Mouse (Mus musculus): Measurements from ENCODE around the gene Lyzl4. TPM values are rescaled to one million over a fixed set of nuclear protein-coding genes. Genes with fewer than 3 reads are reported as not detected.

The Lyzl4 gene
- not detected for total RNA-seq (2021)
- polyA plus RNA-seq (2012; rRNA removed), result 0.10 and 0.11 TPM in 2 replicates
- long read RNA-seq, result 0 reads

DNA sequence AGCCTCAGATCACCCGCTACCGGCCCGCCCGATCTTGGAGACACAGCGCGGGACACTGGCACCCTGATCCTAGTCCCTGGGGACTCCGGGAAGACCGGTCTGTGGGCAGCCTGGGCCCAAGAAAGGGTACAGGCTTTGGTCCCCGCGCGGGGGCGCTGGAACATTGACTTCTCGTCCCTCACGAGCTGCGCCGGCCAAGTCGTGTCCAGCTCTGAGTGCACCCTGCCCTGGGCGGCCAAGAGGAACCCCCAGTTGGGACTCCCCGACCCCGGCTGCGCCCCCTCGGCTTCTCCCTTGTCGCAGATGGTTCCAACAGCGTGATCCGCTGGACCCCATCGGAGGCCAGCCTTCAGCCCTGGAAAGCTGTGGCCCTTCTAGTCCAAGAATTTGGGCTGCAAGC lies at the start of gene Lyzl4:
Gene Lyzl4 (minus strand): TSS at position 96 of the 400 bp plus-strand sequence.
- DNase-seq, result peak; percentile 88

DNA sequence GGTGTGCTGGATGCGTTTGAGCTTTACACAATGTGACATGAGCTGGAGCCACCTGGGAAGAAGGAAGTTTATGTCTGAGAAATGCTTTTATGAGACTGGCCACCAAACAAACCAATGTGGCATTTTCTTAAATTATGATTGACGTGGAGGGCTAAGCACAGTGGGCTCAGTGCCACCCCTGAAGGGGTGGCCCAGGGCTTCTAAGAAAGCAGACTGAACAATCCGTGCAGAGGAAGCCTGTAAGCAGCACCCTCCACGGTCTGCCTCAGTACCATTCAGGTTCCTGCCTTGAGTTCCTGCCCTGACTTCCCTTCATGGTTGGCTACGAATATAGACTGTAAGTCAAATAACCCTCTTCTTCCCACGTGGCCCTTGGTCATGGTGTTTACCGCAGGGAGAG lies 48.8 kb upstream of the Lyzl4 start:
- DNase-seq, result no peak

DNA sequence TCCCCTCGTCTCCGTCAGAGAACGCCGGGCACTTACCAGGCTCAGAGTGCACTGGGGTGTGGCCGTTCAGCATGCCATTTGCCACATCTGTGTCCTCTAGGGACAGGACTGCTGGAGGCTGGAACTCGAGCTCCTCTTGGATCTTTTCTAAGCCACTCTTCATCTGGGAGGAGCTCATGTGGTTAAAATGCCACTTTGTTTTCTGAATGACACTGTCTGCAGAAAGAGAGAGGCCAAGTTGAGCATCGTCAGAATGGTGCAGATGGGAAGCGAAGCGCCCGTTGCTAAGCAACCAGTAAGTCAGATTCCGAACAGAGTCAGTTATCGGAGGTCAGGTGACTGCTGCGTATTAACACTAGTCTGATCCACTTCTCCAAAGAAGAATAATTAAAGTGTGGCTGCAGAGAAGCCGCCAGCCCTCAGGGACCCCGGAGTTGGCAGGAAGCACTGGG lies 48.3 kb upstream of the Lyzl4 start:
- no peak for DNase-seq

DNA sequence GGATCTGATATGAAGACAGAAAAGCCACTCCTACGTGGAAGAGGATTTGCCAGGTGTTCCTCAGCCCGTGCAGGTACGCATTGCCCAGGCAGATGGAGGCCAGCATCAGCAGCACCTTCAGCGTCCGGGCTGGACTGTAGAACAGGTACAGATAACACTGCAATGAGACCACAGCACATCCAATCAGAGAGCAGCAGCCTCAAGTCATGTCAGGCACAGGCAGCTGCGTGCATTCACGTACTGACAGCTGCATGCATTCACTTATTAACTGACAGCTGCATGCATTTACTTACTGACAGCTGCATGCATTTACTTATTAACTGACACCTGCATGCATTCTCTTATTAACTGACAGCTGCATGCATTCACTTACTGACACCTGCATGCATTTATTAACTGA lies 42.8 kb upstream of the Lyzl4 start:
- no peak for DNase-seq

DNA sequence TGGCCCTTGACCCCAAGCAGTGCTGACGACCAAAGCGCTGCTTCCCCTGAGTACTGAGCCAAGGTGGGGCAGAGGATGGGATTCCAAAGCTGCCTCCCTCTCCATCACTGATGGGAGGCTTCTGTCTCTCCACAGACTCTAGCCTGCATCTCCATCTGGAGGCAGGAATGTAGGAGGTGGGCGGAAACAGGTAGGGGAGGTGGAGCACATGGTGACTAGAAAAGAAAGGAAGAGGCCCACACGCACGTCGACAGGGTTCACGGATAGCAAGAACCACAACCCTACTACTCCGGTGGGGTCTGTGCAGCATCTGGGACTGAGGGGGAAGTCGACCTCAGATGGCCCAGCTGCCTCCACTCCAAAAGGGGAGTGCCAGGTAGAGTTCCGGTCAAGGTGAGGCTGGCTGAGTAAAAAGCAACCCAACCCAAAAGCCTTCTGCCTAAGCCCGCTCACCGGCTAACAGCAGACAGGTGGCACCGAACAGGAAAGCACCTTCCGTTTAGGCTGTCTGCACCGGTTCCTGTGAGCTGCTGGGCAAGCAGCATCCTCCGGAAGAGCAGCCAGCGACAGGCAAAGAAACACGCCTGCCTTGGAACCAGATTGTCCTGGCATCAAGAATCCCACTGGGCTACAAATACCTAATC lies 40.3 kb upstream of the Lyzl4 start:
- DNase-seq, result no peak

DNA sequence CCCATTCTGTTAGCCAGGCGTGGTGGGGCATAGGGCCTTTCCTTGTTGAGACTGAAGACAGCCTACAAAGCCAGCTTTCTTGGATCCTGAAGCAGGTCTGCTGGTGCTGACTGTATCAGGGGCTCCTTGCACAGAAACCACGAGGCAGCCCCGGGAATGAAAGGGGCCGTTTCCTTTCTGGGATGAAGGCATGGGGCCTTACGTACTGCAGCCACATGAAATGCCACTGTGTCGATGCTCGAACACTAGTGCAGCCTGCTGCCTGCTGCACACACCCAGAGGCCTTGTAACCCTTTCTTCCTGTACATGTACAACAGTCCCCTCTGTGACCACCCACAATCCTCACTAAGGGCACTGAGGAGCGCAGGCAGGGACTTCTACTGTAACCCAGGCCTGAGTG lies 39.3 kb upstream of the Lyzl4 start:
- no peak for DNase-seq

DNA sequence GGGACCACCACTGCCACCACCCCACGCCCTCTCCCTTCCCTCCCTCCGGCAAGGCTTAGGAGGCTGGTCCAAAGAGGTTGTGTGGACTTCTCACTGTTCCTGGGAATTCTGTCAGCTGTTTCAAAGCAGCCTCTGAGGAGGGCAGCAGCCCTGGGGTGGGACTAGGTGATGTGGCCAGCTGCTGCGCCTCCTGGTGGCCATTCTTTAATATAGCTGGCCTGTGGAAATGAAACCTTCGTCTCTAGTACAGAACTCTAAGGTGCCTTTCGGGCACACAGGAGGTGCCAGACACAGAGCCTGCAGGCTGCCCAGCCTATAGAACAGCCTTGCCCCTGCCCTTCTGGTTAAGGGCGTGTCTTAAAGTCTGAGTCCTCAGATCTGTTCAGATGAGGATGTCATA lies 37.7 kb upstream of the Lyzl4 start:
- DNase-seq, result peak; percentile 25

DNA sequence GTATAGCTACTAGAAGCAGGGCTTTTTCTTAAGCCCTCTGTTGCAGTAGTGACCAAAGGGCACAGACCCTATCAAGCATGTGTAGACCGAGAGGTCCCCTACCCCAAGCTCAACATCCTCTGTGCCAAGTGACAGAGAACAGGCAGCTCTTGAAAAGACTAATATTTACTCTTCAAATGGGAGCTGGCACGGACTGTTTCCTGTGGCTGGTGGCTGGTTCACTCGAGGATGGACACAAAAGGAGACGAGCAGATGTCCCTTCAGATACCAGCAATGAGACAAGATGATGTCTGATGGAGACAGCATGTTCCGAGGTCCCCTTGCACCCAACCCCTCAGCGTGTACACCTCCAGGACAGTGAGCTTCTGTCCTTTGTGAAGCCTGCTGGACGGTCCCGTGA lies 35.6 kb upstream of the Lyzl4 start:
- no peak for DNase-seq

DNA sequence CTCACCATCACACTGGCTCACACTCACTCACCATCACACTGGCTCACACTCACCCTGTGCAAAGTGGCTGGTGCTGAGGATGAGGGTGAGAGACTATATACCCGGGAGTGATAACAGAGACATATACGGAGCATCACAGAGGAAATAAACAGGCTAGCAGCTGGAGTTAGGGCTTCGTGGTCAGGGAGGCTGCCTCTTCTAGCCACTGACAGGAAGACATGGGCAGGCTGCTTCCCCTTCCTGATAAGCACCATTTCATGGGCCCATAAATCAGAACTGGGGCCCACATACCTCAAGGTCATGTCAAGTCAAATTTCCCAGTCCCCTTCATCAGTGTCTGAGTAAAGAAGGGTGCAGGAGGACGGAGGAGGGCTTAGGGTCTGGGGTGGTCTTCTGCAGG lies 35.2 kb upstream of the Lyzl4 start:
- DNase-seq, result no peak

DNA sequence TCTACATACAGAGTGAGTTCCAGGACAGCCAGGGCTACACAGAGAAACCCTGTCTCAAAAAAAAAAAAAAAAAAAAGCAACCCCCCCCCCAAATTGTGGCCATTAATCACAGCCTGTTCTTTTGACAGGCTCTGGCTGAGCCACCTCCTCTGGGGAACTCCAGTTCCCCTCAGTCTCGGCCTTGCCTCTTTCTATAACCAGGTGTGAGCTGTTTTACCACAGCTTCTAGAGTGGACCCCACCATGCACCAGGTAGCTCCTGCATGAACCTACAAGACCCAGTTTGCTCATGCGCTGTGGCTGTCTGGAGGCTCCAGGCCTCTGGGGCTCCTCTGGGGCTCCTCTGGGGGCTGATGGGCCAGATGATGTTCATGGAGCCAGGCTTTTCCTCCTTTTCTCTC lies 33.7 kb upstream of the Lyzl4 start:
- no peak for DNase-seq

DNA sequence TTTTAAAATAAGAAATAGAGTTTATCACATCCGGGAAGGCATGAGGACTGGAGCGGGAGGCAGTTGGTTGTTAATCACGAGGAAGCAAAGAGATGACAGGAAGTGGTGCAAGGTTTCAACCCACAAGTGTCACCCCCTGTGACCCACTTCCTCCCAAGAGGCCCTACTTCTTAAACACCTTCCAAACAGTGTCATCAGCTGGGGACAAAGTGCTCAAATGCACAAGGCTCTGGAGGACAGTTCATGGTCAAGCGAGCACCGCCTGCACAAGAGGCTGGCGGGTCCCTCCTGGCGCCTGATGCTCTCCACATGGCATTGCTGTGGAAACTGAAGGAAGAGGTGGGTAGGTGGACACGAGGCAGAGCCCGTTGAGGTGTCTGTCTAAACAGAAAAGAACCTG lies 33.1 kb upstream of the Lyzl4 start:
- no peak for DNase-seq

DNA sequence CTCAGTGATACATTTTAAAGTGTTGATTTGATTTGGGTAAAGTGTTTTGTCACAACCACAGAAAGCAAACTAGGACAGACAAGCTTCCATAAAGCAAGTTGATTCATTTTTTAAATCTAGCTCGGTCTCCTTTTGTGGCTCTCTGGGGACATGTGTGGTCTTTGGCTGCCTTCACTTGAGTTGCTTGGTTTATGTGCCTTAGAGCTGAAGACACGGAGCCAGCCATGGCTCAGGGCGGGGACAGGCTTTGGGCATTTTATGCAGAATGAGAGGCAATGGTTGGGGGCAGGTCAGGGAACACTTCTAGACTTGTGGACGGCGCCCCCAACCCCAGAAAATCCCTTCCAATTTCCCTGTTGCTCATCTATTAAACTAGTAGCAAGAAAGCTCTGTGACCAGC lies 31.8 kb upstream of the Lyzl4 start:
- no peak for DNase-seq

DNA sequence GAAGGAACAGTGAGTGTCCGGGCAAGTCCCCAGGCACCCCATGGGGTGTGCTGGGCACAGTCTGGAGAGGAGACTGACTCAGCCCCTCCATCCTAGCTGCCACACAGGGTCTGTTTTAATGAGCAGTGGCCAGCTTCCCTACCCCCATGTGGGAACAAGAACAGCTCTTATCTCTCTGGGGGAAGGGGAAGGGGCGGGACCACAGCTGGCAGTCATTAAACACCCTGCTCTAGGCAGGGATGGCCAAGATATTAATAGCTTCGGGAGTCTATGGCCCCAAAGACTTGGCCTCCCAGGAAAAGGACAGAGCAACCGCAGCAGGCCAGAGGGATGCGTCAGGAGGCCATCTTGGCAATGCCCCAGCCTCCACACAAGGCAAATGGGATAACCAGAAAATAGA lies 30.4 kb upstream of the Lyzl4 start:
- DNase-seq, result no peak

DNA sequence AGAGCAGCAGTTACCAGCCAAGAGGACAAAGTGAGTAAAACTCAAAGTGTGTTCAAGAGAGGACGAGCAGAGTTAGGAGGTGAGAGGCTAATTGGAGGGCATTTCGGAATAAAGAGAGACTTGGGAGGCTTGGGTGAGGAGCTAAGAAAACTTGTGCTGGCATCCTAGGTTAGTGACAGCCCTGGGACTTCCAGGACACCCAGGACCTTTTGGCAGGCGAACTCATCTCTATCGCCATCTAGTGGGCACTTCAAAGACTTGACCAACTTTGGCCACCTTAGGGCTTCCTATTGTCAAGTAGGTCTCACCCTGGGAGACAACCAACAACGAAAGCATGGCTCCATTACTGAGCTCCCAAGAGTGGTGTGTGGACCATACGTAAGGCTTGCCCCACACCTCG lies 29.4 kb upstream of the Lyzl4 start:
- peak; percentile 54 for DNase-seq

DNA sequence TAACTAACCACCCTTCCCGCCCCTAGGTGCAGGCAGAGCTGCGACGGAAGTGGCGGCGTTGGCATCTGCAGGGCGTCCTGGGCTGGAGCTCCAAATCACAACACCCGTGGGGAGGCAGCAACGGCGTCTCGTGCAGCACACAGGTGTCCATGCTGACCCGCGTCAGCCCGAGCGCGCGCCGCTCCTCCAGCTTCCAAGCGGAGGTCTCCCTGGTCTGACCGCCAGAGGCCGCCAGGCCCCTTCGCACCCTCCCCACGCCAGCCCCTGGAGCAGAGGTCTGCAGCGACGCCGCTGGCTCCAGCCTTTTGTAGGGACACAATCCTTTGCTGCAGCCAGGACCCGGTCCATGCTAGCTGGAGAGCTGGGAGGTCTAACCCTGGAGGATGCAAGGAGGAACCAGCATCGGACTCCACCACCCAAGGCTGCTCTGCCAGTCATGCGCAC lies 27.5 kb upstream of the Lyzl4 start:
- peak; percentile 62 for DNase-seq

DNA sequence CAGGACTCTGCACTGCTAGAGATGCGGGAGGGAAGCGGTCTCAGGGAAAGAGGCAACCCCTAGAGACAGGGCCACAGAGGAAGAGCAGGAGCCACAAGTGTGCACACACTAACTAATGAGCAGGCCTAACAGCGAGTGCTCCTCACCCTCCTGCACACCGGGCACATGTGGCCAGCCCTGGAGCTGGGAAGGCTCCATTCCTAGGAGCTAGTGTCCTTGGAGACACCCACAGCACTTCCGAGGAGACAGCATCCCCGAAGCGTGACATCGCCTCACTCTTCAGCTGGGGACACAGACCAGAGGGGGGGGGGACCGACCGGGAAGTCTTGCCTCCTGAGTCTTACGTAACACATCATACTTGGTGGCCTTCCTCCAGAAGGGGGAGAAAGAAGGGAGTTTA lies 25.9 kb upstream of the Lyzl4 start:
- no peak for DNase-seq

DNA sequence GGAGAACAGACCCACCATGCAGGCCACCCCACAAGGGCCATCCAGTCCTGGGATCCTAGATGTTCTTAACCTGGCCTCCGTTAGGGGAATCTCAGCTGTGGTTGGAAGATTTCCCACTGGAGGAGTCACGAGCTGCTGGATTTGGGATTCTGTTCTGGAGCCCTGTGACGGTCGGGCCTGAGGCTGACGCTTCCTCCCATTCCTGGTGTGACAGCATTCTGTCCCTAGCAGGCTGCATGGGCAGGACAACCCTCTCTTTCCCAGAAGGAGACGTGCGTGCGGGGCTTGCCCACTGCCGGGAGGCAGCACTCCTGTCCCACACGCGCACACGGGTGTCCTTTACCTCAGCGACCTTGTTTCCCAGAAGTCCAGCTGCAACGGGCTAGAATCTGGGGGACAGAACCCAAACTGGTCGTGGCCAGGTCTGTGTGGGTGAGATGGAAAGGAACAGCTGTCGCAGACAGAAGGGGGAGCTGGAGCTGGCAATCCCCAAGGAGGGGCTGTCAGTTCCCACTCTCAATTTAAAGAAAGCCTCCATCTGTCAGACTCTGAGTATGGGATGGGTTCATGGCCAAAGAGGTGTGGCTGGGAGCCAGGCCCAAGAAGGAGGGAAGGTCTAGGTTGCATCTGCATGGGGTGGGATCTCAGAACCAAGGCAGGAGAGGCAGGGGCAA lies 25.2 kb upstream of the Lyzl4 start:
- DNase-seq, result no peak

DNA sequence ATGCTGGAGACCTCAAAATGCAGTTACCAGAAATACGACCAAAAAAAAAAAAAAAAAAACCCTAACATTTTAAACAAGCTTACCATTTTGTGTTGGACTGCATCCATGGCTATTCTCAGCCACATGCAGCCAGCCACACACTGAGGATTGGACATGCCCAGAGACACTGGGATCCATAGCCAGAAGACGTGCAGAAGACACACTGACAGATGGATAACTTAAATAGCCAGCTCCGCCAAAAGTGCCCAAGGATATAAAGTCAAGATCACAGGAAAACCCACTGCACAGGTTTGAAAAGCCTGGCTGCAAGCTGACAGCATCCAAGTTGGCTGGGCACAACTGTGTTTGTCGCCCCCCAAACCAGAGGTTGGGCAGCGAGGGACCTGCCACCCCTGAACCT lies 22.2 kb upstream of the Lyzl4 start:
- no peak for DNase-seq

DNA sequence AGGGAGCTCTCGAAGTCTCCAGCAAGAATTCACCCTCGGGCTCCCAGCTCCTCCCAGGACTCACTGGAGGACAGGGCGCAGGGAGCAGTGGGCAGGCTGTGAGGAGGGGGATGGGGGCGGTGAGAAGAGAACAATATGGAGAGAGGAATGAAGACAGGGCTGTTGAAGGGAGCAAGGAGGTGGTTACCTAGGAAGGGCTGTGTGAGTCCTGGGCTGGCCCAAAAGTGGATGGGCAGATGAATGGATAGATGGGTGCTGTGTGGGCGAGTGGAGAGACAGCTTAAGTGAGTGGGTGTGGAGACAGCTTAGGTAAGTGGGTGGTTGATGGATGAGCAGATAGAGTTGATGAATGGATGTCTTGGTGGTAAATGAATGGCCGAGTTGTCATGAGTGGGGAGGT lies 21.6 kb upstream of the Lyzl4 start:
- DNase-seq, result no peak

DNA sequence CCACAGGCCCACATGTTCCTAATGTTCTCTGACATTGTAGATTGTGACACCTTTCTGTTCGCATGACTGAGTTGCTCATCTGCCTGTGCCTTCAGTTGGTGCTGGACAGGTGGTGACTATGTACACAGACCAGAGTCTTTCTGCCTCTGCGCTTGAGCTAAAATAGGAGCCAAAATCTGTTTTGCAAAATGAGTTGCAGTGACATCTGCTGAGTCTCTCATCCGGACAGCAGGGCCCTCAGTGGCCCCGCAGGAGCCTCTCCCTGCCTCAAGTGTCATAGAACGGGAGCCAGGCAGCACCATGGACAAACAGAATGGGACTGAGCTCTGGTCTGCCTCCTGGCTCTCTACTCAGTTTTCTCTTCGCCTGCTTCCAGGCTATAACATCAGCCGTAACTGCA lies 17.9 kb upstream of the Lyzl4 start:
- DNase-seq, result no peak

DNA sequence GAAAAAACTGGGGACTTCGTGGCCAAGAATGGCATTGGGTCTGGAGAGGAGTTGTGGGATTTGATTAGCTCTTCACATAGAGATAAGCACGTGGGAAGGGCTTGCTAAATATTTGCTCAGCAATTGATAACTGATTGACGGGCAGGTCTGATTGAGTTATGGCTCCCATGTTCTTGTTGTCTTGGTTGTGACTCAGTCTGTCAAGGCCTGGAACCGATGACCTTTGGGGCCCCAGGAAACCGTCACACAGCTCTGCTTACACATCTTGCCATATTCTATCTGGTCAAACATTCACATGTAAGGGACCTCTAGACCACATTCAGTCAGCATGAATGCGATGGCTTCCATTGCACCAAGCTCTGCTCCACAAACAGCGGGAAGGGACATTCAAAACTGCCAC lies 16.4 kb upstream of the Lyzl4 start:
- no peak for DNase-seq

DNA sequence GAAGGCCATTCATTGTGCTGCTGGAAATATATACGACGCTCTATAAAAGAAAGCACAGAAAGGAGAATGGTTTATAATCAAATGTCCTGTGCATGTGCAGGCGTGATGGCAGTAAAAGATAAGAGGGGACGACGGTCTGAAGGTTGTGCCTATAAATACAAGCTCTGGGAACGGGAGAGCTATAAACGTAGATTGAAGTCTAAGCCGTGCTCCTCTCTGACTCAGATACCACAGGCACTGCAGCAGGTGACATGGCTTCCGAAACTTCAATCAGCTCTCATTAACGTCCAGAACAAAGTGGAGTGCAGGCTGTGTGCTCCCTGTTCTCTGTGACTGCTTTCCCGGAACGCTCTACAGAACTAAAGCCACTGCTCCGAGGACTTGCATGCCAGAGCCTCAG lies 15.2 kb upstream of the Lyzl4 start:
- no peak for DNase-seq

DNA sequence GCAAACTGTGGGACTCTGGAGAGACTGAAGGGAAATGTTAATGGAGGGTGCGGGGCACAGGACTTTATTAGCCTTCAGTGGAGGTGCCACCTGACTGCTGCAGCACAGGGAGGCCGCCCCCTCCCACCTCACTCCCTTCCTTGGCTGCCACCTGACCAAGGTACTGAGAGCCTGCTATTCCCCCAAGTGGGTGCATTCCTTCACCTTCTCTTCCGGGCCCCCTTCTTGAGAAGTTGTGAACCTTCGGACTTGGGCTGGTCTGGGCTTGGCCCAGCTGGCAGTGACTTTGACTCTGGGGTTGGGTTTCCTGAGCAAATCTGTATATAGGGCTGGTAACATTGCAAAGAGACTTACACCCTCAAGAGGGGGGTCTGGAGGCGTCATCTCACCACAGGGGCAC lies 14.4 kb upstream of the Lyzl4 start:
- DNase-seq, result no peak

DNA sequence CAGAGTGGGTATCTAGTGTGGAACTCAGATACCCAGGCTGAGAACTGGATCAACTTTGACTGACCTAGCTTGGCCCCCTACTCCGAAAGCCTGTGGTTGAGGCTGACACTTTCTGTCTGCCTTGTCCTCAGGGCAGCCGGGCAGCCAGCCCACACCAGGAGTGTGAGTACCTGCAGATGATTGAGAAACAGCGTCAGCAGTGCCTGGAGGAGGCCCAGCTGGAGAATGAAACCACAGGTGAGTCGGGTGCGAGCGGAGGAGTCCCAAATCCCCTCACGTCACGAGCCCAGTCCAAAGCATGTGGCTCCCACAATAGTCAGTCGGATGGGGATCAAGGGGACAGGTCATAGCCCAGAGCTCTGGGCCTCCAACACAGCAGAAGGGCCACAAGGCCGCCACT lies 11.8 kb upstream of the Lyzl4 start:
- no peak for DNase-seq

Measured in adrenal gland, adult 2 months (tissue).